Mouse (Mus musculus) liver, adult 2 months (tissue): ENCODE results near the gene Fermt3. TPM values are rescaled to one million over a fixed set of nuclear protein-coding genes. Genes with fewer than 3 reads are reported as not detected.
"Not testable (repeated sequence)": the region's sequence is repeated elsewhere in the genome, so short reads cannot be mapped to it uniquely, and the experiment has no call there.

ENCODE experiments used
- DNase-seq: peaks from one replicate; pipeline ENCODE4 v3.0.0-alpha.2; 2011; ENCODE audit warnings: low read depth, low spot score; ENCODE audit errors: extremely low read depth
- H3K27ac ChIP-seq: fragments of 200-500 bp; replicated peaks from 2 replicates; pipeline ENCODE4 v1.5.1; 2012; ENCODE audit warnings: low read depth, mild to moderate bottlenecking, control low read depth, inconsistent platforms, low read length; ENCODE audit not compliant: insufficient read depth
- H3K27me3 ChIP-seq: fragments of 200-500 bp; 2 replicates; pipeline ENCODE4 v1.6.1; 2012; ENCODE audit warnings: mild to moderate bottlenecking, moderate library complexity, low read length, inconsistent platforms; ENCODE audit not compliant: control insufficient read depth, insufficient read depth
- H3K36me3 ChIP-seq: fragments of 200-500 bp; 2 replicates; pipeline ENCODE4 v1.6.1; 2012; ENCODE audit warnings: low read length, inconsistent platforms; ENCODE audit not compliant: control insufficient read depth, insufficient read depth
- H3K4me1 ChIP-seq: fragments of 200-500 bp; 2 replicates; pipeline ENCODE4 v1.6.1; 2011; ENCODE audit warnings: low read length; ENCODE audit not compliant: control insufficient read depth, insufficient read depth
- H3K4me3 ChIP-seq: fragments of 200-500 bp; 2 replicates; pipeline ENCODE4 v1.5.1; 2011; ENCODE audit warnings: low read depth, mild to moderate bottlenecking, control low read depth, low read length, moderate library complexity; ENCODE audit not compliant: insufficient read depth
- H3K79me2 ChIP-seq: fragments of 200-500 bp; 2 replicates; pipeline ENCODE4 v1.6.1; 2012; ENCODE audit warnings: inconsistent platforms, mild to moderate bottlenecking, low read length, moderate library complexity; ENCODE audit not compliant: control insufficient read depth, insufficient read depth
- H3K9ac ChIP-seq: fragments of 200-500 bp; 2 replicates; pipeline ENCODE4 v1.6.1; 2012; ENCODE audit warnings: low read depth, mild to moderate bottlenecking, control low read depth, inconsistent platforms, low read length
- CTCF ChIP-seq: fragments of 200-500 bp; IDR thresholded peaks from 2 replicates; pipeline ENCODE4 v1.5.1; 2011; ENCODE audit warnings: low read depth, low read length, control low read depth
- POLR2A ChIP-seq: fragments of 200-500 bp; IDR thresholded peaks from 2 replicates; pipeline ENCODE4 v1.6.1; 2011; ENCODE audit warnings: low read length, control low read depth; ENCODE audit not compliant: insufficient read depth; ENCODE audit errors: extremely low read depth
- WGBS: fragments of 180-500 bp; shearing (Covaris S2); methylation state at CpG from one replicate; pipeline ENCODE4 v1.1.7; 2018; 5-methylcytosine and 5-hydroxymethylcytosine counted together
- polyA plus RNA-seq: library from polyadenylated mRNA; depleted of rRNA; stranded (reverse); fragments of >200 nt; gene quantifications from 2 replicates; pipeline ENCODE4 v1.2.3, GENCODE M21; 2012
- total RNA-seq: library from RNA; depleted of rRNA; stranded (reverse); fragments of >200 nt; gene quantifications from 2 replicates; pipeline ENCODE4 v1.2.3, GENCODE M21; 2014

Fermt3 gene
- total and polyA plus RNA-seq, 2 experiments: 3.1 to 6.3 TPM

DNA sequence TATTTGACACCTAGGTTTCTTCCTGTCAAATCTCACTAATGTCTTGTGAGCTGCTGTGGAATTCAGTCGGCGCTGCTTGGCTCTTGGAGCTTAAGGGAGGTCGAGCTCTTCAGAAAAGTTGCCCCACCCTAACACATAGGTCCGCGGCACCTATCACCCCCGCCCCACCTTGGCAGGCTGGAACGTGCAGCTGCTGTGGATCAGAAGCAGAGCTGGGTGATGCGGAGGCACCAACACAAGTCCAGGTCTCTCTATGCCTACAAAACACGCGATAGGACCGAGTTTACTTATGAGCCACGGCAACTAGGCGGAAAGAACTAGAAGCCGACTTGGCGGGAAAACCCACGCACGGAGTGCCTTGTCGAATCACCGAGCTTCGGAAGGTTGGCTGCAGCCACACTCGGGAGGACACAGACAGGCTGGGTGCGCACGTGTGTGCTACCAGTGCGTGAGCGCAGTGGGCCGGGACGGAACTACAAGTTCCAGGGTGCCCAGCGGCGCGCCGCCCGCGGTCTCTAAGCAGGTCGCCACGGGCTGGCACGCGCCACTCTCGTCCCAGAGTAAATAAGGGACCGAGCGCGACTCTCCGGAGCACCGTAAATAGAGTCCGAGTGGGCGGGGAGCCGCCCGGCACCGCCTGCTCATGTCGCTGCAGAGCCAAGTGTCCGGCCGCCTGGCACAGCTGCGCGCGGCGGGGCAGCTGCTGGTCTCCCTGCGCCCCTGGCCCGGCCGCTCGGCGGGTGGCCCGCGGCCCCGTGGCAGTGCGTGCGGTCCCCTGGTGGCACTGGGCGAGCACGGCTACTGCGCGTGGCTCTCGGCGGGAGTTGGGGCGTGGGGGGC, 37.2 kb upstream of the Fermt3 start, which contains the start of gene Macrod1:
Macrod1 (plus strand) TSS at position 563 of the 840 bp plus-strand sequence.
- Histone ChIP-seq H3K27me3 (no peaks in the 10 kb centered on the region), H3K4me1 (peaks cover 9% of the 10 kb centered on the region), H3K4me3 (peak within 1 kb of the TSS; percentile 79), H3K27ac (peak within 1 kb of the TSS; percentile 82), H3K36me3 (no peaks in the 10 kb centered on the region), H3K79me2 (no peaks in the 10 kb centered on the region; the same call in 1 of the 2 replicates), H3K9ac (peak within 1 kb of the TSS; percentile 81)
- WGBS: 1% methylated on average over 72 of the region's 72 CpGs
- DNase-seq: peak; percentile 89
- no peak for TF ChIP-seq CTCF
- 0 out of 2 replicates have a peak, but pooled peaks have one; percentile 56 for TF ChIP-seq POLR2A

- H3K9ac ChIP-seq: no peak overlapping the region
- H3K79me2 ChIP-seq: no peaks in the 10 kb centered on the region; the same call in 1 of the 2 replicates
- no peak overlapping the region for H3K4me3 ChIP-seq
- no peak overlapping the region for H3K27ac ChIP-seq
- H3K36me3 ChIP-seq: no peaks in the 10 kb centered on the region
- H3K27me3 ChIP-seq: no peaks in the 10 kb centered on the region
- WGBS: 54% methylated on average over 3 of the region's 3 CpGs
- TF ChIP-seq POLR2A: no peak
- no peak for TF ChIP-seq CTCF
- peaks cover 9% of the 10 kb centered on the region for H3K4me1 ChIP-seq
- DNase-seq: no peak
These were observed 35.9 kb upstream of the Fermt3 start for GRCm38 (mm10) chr19:7055173-7055572.

GRCm38 (mm10) chr19:7054772-7055171, 35.5 kb upstream of the Fermt3 start:
- Histone ChIP-seq H3K27me3 (no peaks in the 10 kb centered on the region), H3K4me3 (no peak overlapping the region), H3K9ac (no peak overlapping the region), H3K27ac (no peak overlapping the region), H3K36me3 (no peaks in the 10 kb centered on the region), H3K79me2 (no peaks in the 10 kb centered on the region; the same call in 1 of the 2 replicates), H3K4me1 (peaks cover 9% of the 10 kb centered on the region)
- no peak for TF ChIP-seq POLR2A
- TF ChIP-seq CTCF: no peak
- WGBS: 64% methylated on average over 10 of the region's 10 CpGs
- DNase-seq: no peak

GRCm38 (mm10) chr19:7053382-7053781, 34.1 kb upstream of the Fermt3 start:
- not testable (repeated sequence) for H3K9ac ChIP-seq, H3K4me1 ChIP-seq, DNase-seq, H3K27me3 ChIP-seq, H3K27ac ChIP-seq, H3K4me3 ChIP-seq, H3K79me2 ChIP-seq, H3K36me3 ChIP-seq
- WGBS: 95% methylated on average over 4 of the region's 4 CpGs

DNA sequence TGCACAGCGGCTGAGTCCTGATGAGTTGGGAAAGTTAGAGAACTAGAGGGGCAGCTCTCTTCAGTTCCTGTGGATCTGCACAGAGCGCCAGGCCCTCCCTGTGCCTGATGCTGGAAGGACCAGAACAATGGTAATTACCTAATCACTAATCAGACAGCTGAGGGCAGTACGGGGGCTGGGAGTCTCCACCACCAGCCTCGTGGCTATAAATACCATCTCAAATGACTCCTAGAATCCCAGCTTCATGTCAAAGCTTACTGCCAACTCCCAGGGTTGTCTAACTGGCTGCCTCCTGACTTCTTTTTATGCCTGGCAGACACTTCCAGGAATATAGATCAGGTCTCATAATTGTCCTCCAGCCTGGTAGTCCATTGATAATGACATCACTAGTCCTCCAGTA, 25.4 kb upstream of the Fermt3 start:
- Histone ChIP-seq H3K4me3 (no peak overlapping the region), H3K27ac (no peak overlapping the region), H3K36me3 (no peaks in the 10 kb centered on the region), H3K27me3 (no peaks in the 10 kb centered on the region), H3K9ac (no peak overlapping the region), H3K79me2 (no peaks in the 10 kb centered on the region), H3K4me1 (peaks cover 4% of the 10 kb centered on the region; the same call in 1 of the 2 replicates)
- no peak for DNase-seq
- no peak for TF ChIP-seq CTCF
- no peak for TF ChIP-seq POLR2A
- WGBS: 82% methylated on average over 4 of the region's 4 CpGs

- no peak for DNase-seq
- H3K36me3 ChIP-seq: no peaks in the 10 kb centered on the region
- no peaks in the 10 kb centered on the region for H3K27me3 ChIP-seq
- no peak overlapping the region for H3K4me3 ChIP-seq
- no peak for TF ChIP-seq CTCF
- no peak for TF ChIP-seq POLR2A
- WGBS: 73% methylated on average over 4 of the region's 4 CpGs
- peaks cover 4% of the 10 kb centered on the region; the same call in 1 of the 2 replicates for H3K4me1 ChIP-seq
- H3K9ac ChIP-seq: no peak overlapping the region
- H3K79me2 ChIP-seq: peaks cover 2% of the 10 kb centered on the region; the same call in 1 of the 2 replicates
- no peak overlapping the region for H3K27ac ChIP-seq
These were observed 25.0 kb upstream of the Fermt3 start for GRCm38 (mm10) chr19:7044279-7044678.
